Mouse (Mus musculus) hindlimb bud, embryonic 11.5 days (tissue): Measurements from ENCODE around the gene Ddx11.

ENCODE experiments used
- DNase-seq: peaks from one replicate; pipeline ENCODE4 v3.0.0-alpha.2; 2012; ENCODE audit warnings: low read depth, low spot score; ENCODE audit errors: extremely low spot score

Gene Ddx11

GRCm38 (mm10) chr17:66123066-66123815 is at the start of gene Ddx11:
Ddx11 (plus strand) TSS chr17:66123520.
- DNase-seq: peak; percentile 79

- no peak for DNase-seq
These were observed 49.3 kb upstream of the Ddx11 start for GRCm38 (mm10) chr17:66073971-66074370.

GRCm38 (mm10) chr17:66075827-66076173 is 47.5 kb upstream of the Ddx11 start:
- no peak for DNase-seq

GRCm38 (mm10) chr17:66076174-66076927 is 47.0 kb upstream of the Ddx11 start:
- DNase-seq: no peak

- DNase-seq: no peak
These were observed 46.4 kb upstream of the Ddx11 start, which contains the start of gene Ankrd12 for GRCm38 (mm10) chr17:66076934-66077333. Ankrd12 (minus strand) TSS chr17:66077089.

- no peak for DNase-seq
These were observed 45.9 kb upstream of the Ddx11 start for GRCm38 (mm10) chr17:66077437-66077850.

- no peak for DNase-seq
These were observed 38.8 kb upstream of the Ddx11 start for GRCm38 (mm10) chr17:66084486-66084885.

- no peak for DNase-seq
These were observed 38.3 kb upstream of the Ddx11 start for GRCm38 (mm10) chr17:66085038-66085437.

- no peak for DNase-seq
These were observed 33.1 kb upstream of the Ddx11 start for GRCm38 (mm10) chr17:66090251-66090650.

GRCm38 (mm10) chr17:66091392-66091791 is 31.9 kb upstream of the Ddx11 start:
- DNase-seq: no peak

- no peak for DNase-seq
These were observed 31.3 kb upstream of the Ddx11 start for GRCm38 (mm10) chr17:66092065-66092464.

GRCm38 (mm10) chr17:66092664-66093063 is 30.7 kb upstream of the Ddx11 start:
- DNase-seq: no peak

- DNase-seq: no peak
These were observed 22.5 kb upstream of the Ddx11 start for GRCm38 (mm10) chr17:66100566-66101379.

- DNase-seq: peak; percentile 85
These were observed 21.7 kb upstream of the Ddx11 start, which contains the start of gene Ndufv2 for GRCm38 (mm10) chr17:66101380-66102330. Ndufv2 (minus strand) TSS chr17:66101559.

GRCm38 (mm10) chr17:66104076-66104475 is 19.2 kb upstream of the Ddx11 start:
- no peak for DNase-seq

GRCm38 (mm10) chr17:66106601-66107267 is 16.6 kb upstream of the Ddx11 start:
- DNase-seq: no peak

GRCm38 (mm10) chr17:66107466-66107865 is 15.9 kb upstream of the Ddx11 start:
- DNase-seq: no peak

- no peak for DNase-seq
These were observed 15.1 kb upstream of the Ddx11 start for GRCm38 (mm10) chr17:66108198-66108597.

GRCm38 (mm10) chr17:66110746-66111145 is 12.6 kb upstream of the Ddx11 start:
- DNase-seq: no peak
